ENCODE assay signal across 19 mouse cellular contexts in the genomic region with DNA sequence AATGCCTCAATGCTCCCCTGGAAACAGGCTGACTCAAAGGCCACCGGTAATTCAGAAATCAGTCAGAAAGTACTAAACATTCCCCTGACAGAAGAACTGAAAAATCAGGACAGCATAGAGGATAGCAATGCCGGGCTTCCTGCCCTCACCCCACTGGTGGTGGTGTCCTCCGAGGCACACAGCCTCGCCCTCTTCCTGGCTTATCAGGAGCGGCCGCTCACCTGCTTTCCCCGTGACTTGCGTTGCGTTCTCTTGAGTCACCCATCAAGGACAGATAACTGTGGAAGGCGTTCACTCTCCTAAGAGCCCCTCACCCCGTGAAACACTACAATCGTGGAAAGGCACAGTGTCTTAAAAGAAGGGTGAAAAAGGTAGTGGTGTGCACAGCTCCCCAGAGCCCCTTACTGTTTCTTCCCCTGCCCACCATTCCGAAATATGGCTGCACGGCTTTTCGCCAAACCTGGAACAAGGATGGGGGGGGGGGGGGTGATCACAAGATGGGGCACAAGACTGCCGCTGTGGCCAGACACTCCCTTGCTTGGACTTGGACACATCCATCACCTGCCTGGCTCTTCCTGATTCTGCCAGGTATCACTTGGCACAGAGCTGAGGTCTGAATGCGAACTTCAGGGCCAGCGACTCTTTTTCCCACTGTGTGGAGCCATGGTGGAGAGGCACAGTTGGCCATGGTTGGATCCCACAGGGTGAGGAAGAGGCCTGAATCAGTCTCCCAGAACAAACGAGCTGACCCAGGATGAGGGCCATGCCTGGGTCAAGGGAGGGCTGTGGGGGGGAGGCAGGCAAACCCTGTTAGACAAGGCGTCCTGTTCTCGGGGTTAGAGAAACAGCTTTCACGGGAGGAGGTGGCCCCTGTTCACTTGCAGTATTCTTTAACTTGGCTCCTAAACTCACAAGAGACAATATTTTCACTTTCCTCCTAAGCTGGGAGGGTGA. TPM values are rescaled to one million over a fixed set of nuclear protein-coding genes. Genes with fewer than 3 reads are reported as not detected.
DNase-seq lines count a peak whose midpoint lies in the region; ATAC-seq lines count a peak whose summit lies in the region.
"Had no signal": no experiment of that assay in that cellular context is flagged by ENCODE, and none has a peak within 500 bp of the region (broad histone marks: within the 10 kb centered on the region; RNA-seq: fewer than 3 reads in every experiment).

No protein-coding gene starts in this region.

- intact Hi-C loops in gastrocnemius, postnatal 36 days (cut with DNase I): no loop called here

- 68% methylated on average over 22 of the region's 22 CpGs for WGBS in kidney, embryonic 16.5 days
- WGBS in intestine, embryonic 14.5 days: 78% methylated on average over 22 of the region's 22 CpGs
- 90% methylated on average over 22 of the region's 22 CpGs for WGBS in limb, embryonic 10.5 days

- peaks cover 12% of the 10 kb centered on the region for H3K36me3 ChIP-seq in kidney, embryonic 16.5 days (ENCODE audit: insufficient read depth, low read length)
- 0 out of 2 replicates have a peak, but pooled peaks cover 3% of the 10 kb centered on the region for H3K36me3 ChIP-seq in intestine, embryonic 14.5 days (ENCODE audit: control insufficient read depth, insufficient read depth, low read length)
- peaks cover 19% of the 10 kb centered on the region for H3K36me3 ChIP-seq in limb, embryonic 10.5 days
- H3K36me3 ChIP-seq: embryonic facial prominence, embryonic 12.5 days; forebrain, embryonic 15.5 days; heart, embryonic 12.5 days had no signal

- no peak overlapping the region for H3K4me2 ChIP-seq in kidney, embryonic 16.5 days (replicated peaks; ENCODE audit: low read depth, low read length)
- no peak overlapping the region for H3K4me2 ChIP-seq in intestine, embryonic 14.5 days (ENCODE audit: low read length)
- H3K4me2 ChIP-seq: embryonic facial prominence, embryonic 12.5 days; forebrain, embryonic 15.5 days; heart, embryonic 12.5 days had no signal

- H3K4me3 ChIP-seq in kidney, embryonic 16.5 days (ENCODE audit: low read length): no peak overlapping the region
- no peak overlapping the region for H3K4me3 ChIP-seq in intestine, embryonic 14.5 days (ENCODE audit: low read depth, low read length)
- no peak overlapping the region for H3K4me3 ChIP-seq in limb, embryonic 10.5 days
- H3K4me3 ChIP-seq: embryonic facial prominence, embryonic 12.5 days; forebrain, embryonic 15.5 days; heart, embryonic 12.5 days had no signal

- DNase-seq in adrenal gland, adult (ENCODE audit: inconsistent age in 2 of 2, low spot score in 1 of 2): peak; percentile 49 to 71
- DNase-seq in adrenal gland, adult 8-10 months: no peak
- no peak for DNase-seq in kidney, postnatal 10 days
- no peak for DNase-seq in intestine, embryonic 14.5 days (ENCODE audit: low spot score)
- no peak for DNase-seq in limb, embryonic 10.5 days (ENCODE audit: low spot score)
- no peak for DNase-seq in gastrocnemius, postnatal 36 days
- no peak for DNase-seq in thymus, postnatal 36 days
- DNase-seq: adrenal gland, postnatal 14 days; B cell, adult 2 months; cerebellum, adult 11-12 months; cerebellum, adult 9-10 months; cerebellum, postnatal 25 days; gastrocnemius, postnatal 10 days had no signal

- H3K27ac ChIP-seq in kidney, embryonic 16.5 days (ENCODE audit: low read length): peak overlapping the region; percentile 40; the same call in 1 of the 2 replicates
- H3K27ac ChIP-seq in intestine, embryonic 14.5 days (ENCODE audit: low read depth): no peak overlapping the region
- H3K27ac ChIP-seq in limb, embryonic 10.5 days: 0 out of 2 replicates have a peak overlapping the region, but pooled peaks have one; percentile 11
- H3K27ac ChIP-seq: embryonic facial prominence, embryonic 12.5 days; forebrain, embryonic 15.5 days had no signal

- H3K9me3 ChIP-seq in kidney, embryonic 16.5 days (ENCODE audit: low read length): no peaks in the 10 kb centered on the region
- no peaks in the 10 kb centered on the region for H3K9me3 ChIP-seq in intestine, embryonic 14.5 days (ENCODE audit: control insufficient read depth, low read length)
- H3K9me3 ChIP-seq in limb, embryonic 10.5 days (replicated peaks): no peaks in the 10 kb centered on the region
- H3K9me3 ChIP-seq: embryonic facial prominence, embryonic 12.5 days; forebrain, embryonic 15.5 days; G1E; heart, embryonic 12.5 days had no signal

- H3K27me3 ChIP-seq in kidney, embryonic 16.5 days (ENCODE audit: insufficient read depth, low read length): no peaks in the 10 kb centered on the region
- H3K27me3 ChIP-seq in intestine, embryonic 14.5 days (replicated peaks; ENCODE audit: control insufficient read depth, insufficient read depth, low read length): no peaks in the 10 kb centered on the region
- no peaks in the 10 kb centered on the region for H3K27me3 ChIP-seq in limb, embryonic 10.5 days (ENCODE audit: low read depth, poor library complexity, severe bottlenecking)
- H3K27me3 ChIP-seq: embryonic facial prominence, embryonic 12.5 days; forebrain, embryonic 15.5 days; heart, embryonic 12.5 days had no signal

- ATAC-seq in kidney, embryonic 16.5 days (ENCODE audit: low FRiP score, low TSS enrichment): peak; percentile 43; the same call in 1 of the 2 replicates
- ATAC-seq in intestine, embryonic 14.5 days (replicated peaks; ENCODE audit: low FRiP score, low TSS enrichment, low read depth): peak; percentile 69; the same call in 1 of the 2 replicates
- ATAC-seq: CD4-positive, CD25-positive, alpha-beta regulatory T cell, adult 4 months; forebrain, embryonic 15.5 days had no signal

- peaks cover 39% of the 10 kb centered on the region for H3K4me1 ChIP-seq in kidney, embryonic 16.5 days (ENCODE audit: insufficient read depth, low read length)
- 0 out of 2 replicates have a peak, but pooled peaks cover 5% of the 10 kb centered on the region for H3K4me1 ChIP-seq in intestine, embryonic 14.5 days (replicated peaks; ENCODE audit: control insufficient read depth, insufficient read depth, low read length)
- peaks cover 17% of the 10 kb centered on the region for H3K4me1 ChIP-seq in limb, embryonic 10.5 days
- H3K4me1 ChIP-seq: forebrain, embryonic 15.5 days had no signal

- 0 out of 2 replicates have a peak overlapping the region, but pooled peaks have one; percentile 10 for H3K9ac ChIP-seq in kidney, embryonic 16.5 days (replicated peaks; ENCODE audit: low read length)
- no peak overlapping the region for H3K9ac ChIP-seq in intestine, embryonic 14.5 days (ENCODE audit: low read length)
- H3K9ac ChIP-seq: embryonic facial prominence, embryonic 12.5 days; forebrain, embryonic 15.5 days; heart, embryonic 12.5 days had no signal

RNA-seq across cellular contexts. Expression of a gene that starts 11.1 kb away (rescaled TPM):
- 1 to 10 TPM; 7.8 to 9.4 (median 9.1) TPM for total RNA-seq in adrenal gland, adult 8-10 months (2022)
- polyA plus RNA-seq in kidney, embryonic 16.5 days (2015; fragmentation: Nextera tagmentation; extraction: Ambion mirVana): 13.4 and 13.6 TPM in 2 replicates
- 13.1 and 13.7 TPM in 2 replicates for polyA plus RNA-seq in intestine, embryonic 14.5 days (2014; fragmentation: Nextera tagmentation; extraction: Ambion mirVana)
- polyA plus RNA-seq in limb, embryonic 10.5 days (2016; fragmentation: Nextera tagmentation; extraction: Ambion mirVana): 11.5 and 12.3 TPM in 2 replicates
- 1 to 10 TPM; 2.5 to 2.7 TPM for total RNA-seq in gastrocnemius, postnatal 36 days (2021)

RNA-seq across cellular contexts. Expression of a gene that starts 32.2 kb away (rescaled TPM):
- 10 to 100 TPM in 1 of 4 experiments, 1 to 10 TPM in 3; 6.4 to 22.9 (median 7.2) TPM for total RNA-seq in adrenal gland, adult 8-10 months (2022)
- polyA plus RNA-seq in kidney, embryonic 16.5 days (2015; fragmentation: Nextera tagmentation; extraction: Ambion mirVana): 21.9 and 22.7 TPM in 2 replicates
- 5.6 and 7.3 TPM in 2 replicates for polyA plus RNA-seq in intestine, embryonic 14.5 days (2014; fragmentation: Nextera tagmentation; extraction: Ambion mirVana)
- 7.3 and 8.9 TPM in 2 replicates for polyA plus RNA-seq in limb, embryonic 10.5 days (2016; fragmentation: Nextera tagmentation; extraction: Ambion mirVana)
- under 1 TPM; 0.61 to 0.91 TPM for total RNA-seq in gastrocnemius, postnatal 36 days (2021)

Comparison
In these comparisons a context has a peak if more than half of its experiments do, and no peak if none do; other contexts are left out.
1. DNase-seq: peak in adrenal gland, adult (2 of 2); none in adrenal gland, adult 8-10 months (single experiment), kidney, postnatal 10 days (single experiment), intestine, embryonic 14.5 days (single experiment), limb, embryonic 10.5 days (single experiment), gastrocnemius, postnatal 36 days (0 of 2) and thymus, postnatal 36 days (0 of 2).